Mouse (Mus musculus) kidney, adult 9 months (tissue): ENCODE results near the gene Ctdsp2.

Source experiments
- DNase-seq: peaks from one replicate; pipeline ENCODE4 v3.0.0; 2022

Ctdsp2 gene

DNA sequence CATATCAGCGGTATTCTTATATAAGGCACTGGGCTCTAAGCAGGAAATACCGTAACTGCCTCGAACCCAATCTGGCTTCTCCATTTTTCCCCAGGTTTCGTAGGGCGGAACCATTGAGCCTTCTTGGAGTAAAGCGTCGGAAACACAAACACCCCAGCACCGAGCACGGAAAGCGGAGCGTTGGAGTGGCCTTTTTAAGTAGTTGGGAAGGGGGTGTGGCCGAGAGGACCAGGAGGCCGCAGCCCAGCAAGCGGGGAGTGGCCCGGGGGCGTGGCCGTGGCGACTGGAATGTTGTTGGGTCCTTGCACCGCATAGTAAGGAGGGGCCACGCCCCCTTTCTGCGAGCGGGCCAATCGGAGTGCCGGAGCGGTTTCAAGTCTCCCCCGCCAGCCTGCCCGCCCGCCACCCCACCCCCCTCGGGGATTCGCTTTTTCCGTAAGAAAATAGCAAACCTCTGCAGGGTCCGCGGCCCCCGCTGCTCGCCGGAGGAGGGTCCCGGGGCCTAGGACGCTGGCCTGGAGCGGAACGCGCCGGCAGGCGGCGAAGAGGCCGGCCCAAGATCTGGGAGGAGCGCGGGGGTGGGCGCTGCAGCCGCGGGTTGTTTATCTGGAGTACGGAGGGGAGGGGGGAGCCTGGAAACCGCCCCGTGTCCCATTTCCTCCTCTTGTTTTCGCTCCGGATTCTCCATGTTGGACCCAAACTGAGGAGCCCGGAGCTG is at the start of gene Ctdsp2:
Gene Ctdsp2, plus strand, starts transcription at position 441 of the 718 bp plus-strand sequence.
- peak; percentile 100 for DNase-seq

DNA sequence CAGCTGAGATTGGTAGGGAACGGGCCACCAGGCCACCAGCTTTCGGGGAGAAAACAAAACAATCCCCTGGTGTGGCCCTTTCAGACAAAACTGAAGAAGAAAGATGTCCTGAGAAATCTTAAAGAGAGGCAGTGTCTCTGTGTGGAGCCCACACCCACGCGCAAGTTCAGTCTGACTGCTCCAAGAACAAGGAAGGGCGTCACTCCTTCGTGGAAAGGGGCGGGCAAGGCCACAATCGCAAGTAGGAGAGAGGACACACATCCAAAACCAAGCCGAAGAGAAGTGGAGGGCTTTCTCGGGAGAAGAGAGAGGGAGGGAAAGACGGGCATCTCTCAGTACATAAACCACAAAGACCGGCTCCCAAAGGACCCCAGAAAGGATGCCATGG is 49.7 kb upstream of the Ctdsp2 start:
- no peak for DNase-seq

DNA sequence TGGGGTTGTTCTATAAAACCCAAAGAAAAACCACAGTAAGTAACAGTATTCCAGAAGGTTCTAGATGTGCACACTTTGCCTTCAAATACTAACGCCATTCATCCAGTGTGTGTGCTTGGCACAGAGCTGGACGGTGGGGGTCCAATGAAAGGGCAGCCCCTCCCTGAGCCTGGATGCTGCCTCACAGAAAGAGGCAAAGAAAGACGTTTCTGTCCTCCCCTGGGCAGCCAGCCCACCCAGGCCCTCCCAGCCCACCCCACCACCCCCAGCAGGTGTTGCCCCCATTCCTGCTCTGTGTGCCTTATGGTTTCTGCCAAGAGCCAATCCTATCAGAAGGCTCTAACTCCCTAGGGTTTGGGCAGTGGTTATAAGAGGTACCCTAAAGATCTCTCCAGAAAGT is 49.0 kb upstream of the Ctdsp2 start:
- no peak for DNase-seq

GRCm38 (mm10) chr10:126930270-126931121 is 48.0 kb upstream of the Ctdsp2 start:
- no peak for DNase-seq

- DNase-seq = no peak
Observed at GRCm38 (mm10) chr10:126931123-126931759, 47.3 kb upstream of the Ctdsp2 start.

- no peak for DNase-seq
Observed at GRCm38 (mm10) chr10:126931760-126932139, 46.8 kb upstream of the Ctdsp2 start.

DNA sequence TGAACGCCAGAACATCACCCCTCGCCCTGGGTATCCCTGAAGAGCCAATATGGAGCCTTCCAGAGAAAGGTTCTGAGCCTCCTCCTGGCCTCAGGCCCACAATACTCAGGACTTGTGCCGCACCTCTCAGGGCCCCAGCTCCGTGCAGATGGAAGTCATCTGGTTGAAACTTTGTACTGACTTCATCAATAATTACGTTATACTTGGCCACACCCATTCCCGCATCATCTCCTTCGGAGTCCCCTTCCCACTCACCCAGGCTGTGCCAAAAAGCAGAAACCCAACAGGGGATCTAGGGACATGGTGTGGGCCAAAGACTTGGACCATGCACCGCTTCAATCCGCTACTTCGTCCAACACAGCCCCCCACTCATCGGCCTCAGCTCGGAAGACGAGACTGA is 44.0 kb upstream of the Ctdsp2 start:
- DNase-seq = no peak

- DNase-seq = no peak
Observed at GRCm38 (mm10) chr10:126935121-126935520, 43.4 kb upstream of the Ctdsp2 start.

GRCm38 (mm10) chr10:126935556-126936381 is 42.7 kb upstream of the Ctdsp2 start:
- DNase-seq = no peak

GRCm38 (mm10) chr10:126940949-126941348 is 37.6 kb upstream of the Ctdsp2 start:
- no peak for DNase-seq

DNA sequence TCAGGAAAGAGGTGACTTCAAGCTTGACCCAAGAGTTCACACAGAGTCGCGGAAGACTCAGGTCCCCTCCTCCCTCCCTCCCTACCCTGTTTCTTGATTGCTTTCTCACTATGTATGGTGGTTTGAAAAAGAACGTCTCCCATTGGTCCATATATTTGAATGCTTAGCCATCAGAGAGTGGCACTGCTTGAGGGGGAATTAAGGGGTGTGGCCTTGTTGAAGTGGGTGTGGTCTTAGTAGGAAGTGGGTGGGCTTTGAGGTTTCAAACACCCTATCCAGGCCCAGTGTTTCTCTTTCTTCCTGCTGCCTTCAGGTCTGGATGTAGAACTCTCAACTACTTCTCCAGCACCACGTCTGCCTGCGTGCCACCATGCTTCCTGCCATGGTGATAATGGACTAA is 33.0 kb upstream of the Ctdsp2 start:
- DNase-seq = no peak

DNA sequence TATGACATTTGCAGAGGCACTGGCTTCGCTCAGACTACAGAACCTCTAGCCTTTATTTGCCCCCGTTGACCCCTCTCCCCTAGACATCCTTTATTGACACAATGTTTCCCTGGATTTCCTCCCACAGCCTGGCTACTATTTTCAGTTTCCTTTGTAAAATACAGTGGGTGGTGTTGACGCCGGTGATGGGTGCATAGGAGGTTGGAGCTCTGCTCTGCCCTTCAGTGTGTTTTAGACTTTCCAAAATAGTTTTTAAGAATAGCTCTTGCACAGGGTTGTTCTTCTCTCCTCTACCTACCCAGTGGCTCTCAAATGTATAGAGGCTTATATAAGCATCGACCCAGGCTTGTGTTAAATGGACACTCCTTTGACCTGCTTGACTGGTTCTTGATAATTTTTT is 28.7 kb upstream of the Ctdsp2 start:
- no peak for DNase-seq

DNA sequence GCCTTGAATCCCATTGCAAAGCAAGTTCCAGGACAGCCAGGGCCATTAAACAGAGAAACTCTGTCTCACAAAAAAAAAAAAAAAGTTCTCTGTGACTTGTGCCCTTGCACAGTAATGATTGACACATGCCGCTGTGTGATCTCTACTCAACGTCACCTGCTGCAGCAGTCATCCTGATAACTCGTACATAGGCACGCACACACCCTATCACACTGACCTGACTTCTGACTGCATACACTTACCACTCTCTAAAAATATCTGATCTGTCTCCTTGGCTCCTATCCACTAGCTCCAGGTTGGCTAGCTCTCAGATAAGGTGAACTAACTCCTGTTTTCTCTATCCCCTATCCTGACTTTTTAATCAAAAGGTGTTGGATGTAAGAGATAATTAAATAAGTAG is 27.9 kb upstream of the Ctdsp2 start:
- no peak for DNase-seq

GRCm38 (mm10) chr10:126952375-126952774 is 26.1 kb upstream of the Ctdsp2 start:
- DNase-seq = no peak

DNA sequence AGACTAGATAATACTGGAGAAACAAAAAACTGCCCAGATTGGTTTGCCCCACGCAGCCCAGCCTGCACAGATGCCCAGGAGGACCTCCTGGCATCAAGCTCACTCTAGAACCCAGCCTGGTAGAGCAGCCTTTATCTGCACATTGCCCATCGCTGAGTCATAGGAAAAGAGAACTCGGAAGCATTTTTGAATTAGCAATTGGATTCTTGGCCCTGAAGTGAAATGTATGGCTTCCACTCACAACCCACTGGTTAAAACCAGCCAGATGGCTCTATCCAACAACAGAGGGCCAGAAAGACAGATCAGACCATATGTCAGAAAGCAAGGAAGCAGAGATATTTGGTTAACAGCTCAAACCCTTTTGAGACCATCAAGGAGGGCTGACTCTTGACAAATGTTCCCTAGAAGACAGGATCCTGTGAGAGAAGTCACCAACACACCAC is 25.5 kb upstream of the Ctdsp2 start:
- DNase-seq = no peak

DNA sequence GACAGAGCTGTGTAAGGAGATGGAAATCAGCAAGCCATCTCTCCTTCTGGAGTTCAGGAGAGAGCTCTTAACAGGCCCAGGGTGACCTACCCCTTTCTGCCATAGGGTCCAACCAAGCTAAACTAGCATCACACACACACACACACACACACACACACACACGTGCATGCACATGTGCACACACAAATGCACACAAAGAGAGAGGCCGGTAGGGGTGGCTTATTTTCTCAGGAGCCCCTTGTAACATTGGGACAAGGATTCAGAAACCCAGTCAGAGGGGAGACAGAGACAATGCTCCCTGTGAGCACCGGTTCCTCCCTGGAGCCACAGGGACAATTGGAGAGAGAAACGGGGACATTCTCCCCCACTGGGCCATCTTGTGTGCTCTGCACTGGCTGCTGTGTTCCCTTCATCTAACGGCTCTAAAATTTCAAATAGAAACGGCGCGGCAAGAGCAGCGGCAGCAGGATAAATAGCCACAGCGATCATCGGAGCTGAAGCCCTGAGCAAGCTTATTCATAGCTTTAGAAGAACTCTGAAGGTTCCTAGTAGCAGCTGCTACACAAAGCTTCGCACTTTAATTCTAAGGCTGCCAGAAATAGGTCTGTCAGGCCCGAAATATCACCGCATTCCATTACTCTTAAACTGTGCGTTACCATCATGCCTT is 21.7 kb upstream of the Ctdsp2 start:
- DNase-seq = no peak

DNA sequence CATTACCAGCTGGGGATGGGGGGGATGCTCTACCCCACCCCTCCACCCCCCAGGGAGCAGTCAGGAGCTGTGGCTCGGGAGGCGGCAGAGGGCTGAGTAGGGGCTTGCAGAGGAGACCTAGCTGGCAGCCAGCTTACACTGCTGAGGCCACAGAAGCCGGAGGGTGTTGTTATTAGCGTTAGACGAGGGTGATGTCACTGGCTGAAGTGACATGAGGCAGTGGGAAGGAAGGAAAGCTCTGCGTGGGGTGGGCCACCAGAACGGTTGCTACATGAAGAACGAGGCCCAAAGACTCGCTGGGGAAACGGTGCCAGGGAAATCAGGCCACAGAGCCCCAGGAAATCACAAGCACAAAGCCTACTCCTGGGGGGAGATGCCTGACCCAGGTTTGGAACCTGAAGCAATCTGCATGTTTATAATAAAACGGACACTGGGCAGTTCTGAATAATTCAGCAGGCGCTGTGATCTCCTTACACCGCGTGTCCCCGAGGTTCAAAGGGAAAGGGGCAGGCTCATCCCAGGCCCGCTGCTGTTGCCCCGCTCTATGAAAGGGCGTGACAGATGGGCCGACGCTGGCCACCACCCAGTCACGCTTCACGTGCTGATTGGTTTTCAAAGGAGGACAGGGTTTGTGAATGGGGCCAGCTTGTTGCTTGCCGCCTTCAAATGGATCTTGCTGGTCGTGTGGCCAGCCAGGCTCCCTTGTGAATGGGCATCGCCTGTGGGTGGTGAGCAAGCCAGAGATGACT is 21.0 kb upstream of the Ctdsp2 start:
- DNase-seq = peak; percentile 61

- no peak for DNase-seq
Observed at GRCm38 (mm10) chr10:126960496-126960895, 18.0 kb upstream of the Ctdsp2 start.

- DNase-seq = peak; percentile 33
Observed at GRCm38 (mm10) chr10:126961757-126962156, 16.8 kb upstream of the Ctdsp2 start.

DNA sequence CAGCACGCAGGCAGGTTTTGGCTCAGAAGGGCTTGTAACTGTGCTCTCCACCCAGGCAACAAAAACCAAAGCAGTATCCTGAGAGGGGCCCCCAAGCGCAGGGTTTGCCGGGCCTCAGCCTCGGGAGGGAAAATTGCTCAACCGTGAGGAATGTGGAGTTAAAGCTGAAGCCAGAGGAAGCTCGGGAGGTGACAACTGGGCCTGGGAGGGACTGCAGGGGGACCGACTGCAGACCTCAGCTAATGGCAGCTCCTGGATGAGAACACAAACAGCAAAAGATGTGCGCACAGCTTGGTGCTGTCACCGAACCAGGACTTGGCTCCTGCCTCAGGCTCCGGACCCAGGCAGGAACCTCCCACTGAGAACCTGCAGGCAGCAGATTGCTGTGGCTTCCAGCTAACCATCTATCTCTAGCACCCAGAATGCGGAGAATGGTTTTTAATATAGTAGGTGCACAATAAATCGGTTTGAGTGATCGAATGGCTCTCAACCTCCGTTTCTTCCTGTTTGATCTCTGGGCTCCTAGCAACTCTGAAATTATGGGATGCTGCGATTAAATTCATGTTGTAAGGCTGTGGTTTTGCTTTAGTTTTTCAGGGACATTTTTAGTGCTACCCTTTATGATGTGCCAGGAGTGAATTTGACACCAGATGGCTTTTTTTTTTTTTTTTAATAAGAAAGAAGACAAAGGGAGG is 16.1 kb upstream of the Ctdsp2 start:
- peak; percentile 61 for DNase-seq

- DNase-seq = peak; percentile 59
Observed at GRCm38 (mm10) chr10:126962966-126963330, 15.6 kb upstream of the Ctdsp2 start.
